Comparison of ENCODE assay signal across 8 mouse cellular contexts in genomic region chr15:99416348-99416882, GRCm38 (mm10). TPM values are rescaled to one million over a fixed set of nuclear protein-coding genes. Genes with fewer than 3 reads are reported as not detected.
DNase-seq lines count a peak whose midpoint lies in the region; ATAC-seq lines count a peak whose summit lies in the region.

No protein-coding gene starts in this region.

- H3K36me3 ChIP-seq in forebrain, embryonic 16.5 days (ENCODE audit: control insufficient read depth, insufficient read depth), result no peaks in the 10 kb centered on the region

- no peaks in the 10 kb centered on the region for H3K27me3 ChIP-seq in forebrain, embryonic 16.5 days (replicated peaks; ENCODE audit: control insufficient read depth, insufficient read depth, low read length)

- no peak overlapping the region; the same call in 1 of the 2 replicates for H3K4me2 ChIP-seq in forebrain, embryonic 16.5 days (ENCODE audit: low read length)

- peak; percentile 75 for ATAC-seq in cerebellum, adult (ENCODE audit: insufficient number of reproducible peaks, low FRiP score, low TSS enrichment)
- peak; percentile 34 for ATAC-seq in forebrain, embryonic 16.5 days

- no peak overlapping the region for H3K4me3 ChIP-seq in forebrain, embryonic 16.5 days (replicated peaks; ENCODE audit: low read length)

- WGBS in forebrain, embryonic 16.5 days, result 20% methylated on average over 13 of the region's 13 CpGs

- no peak overlapping the region for H3K27ac ChIP-seq in forebrain, embryonic 16.5 days (ENCODE audit: low read length)

- no peaks in the 10 kb centered on the region for H3K9me3 ChIP-seq in forebrain, embryonic 16.5 days (ENCODE audit: control insufficient read depth, low read length)

- H3K4me1 ChIP-seq in forebrain, embryonic 16.5 days (replicated peaks; ENCODE audit: control insufficient read depth, insufficient read depth, low read length), result peaks cover 11% of the 10 kb centered on the region

- peak; percentile 75 for DNase-seq in MEL-GATA-1-ER (ENCODE audit: extremely low read depth, low read depth)
- DNase-seq in heart, postnatal 4 days, result peak; percentile 90
- DNase-seq in layer of hippocampus, postnatal 10 days (ENCODE audit: low spot score in 2 of 2), result peak; percentile 90
- peak; percentile 87 for DNase-seq in lung, postnatal 25 days (ENCODE audit: low spot score)
- DNase-seq in retina, embryonic 14.5 days (ENCODE audit: low spot score), result peak; percentile 96
- peak; percentile 66 to 75 for DNase-seq in thymus, postnatal 36 days

- H3K9ac ChIP-seq in forebrain, embryonic 16.5 days (replicated peaks; ENCODE audit: low read depth, low read length), result no peak overlapping the region

RNA-seq across cellular contexts. Expression of gene Tmbim6, which starts 23.7 kb away (rescaled TPM):
- polyA plus RNA-seq in forebrain, embryonic 16.5 days (2015; fragmentation: Nextera tagmentation; extraction: Ambion mirVana), result 273 and 295 TPM in 2 replicates
- total RNA-seq in heart, postnatal 4 days (2021), result 100 to 1,000 TPM; 197 to 201 TPM
- 100 to 1,000 TPM; 356 to 357 TPM for total RNA-seq in layer of hippocampus, postnatal 10 days (2021)

RNA-seq across cellular contexts. Expression of gene Nckap5l, which starts 41.1 kb away (rescaled TPM):
- 12.5 and 12.7 TPM in 2 replicates for polyA plus RNA-seq in forebrain, embryonic 16.5 days (2015; fragmentation: Nextera tagmentation; extraction: Ambion mirVana)
- 10 to 100 TPM; 20.0 to 23.6 TPM for total RNA-seq in heart, postnatal 4 days (2021)
- total RNA-seq in layer of hippocampus, postnatal 10 days (2021), result 10 to 100 TPM; 32.5 to 38.1 TPM

RNA-seq across cellular contexts. Expression of gene Fmnl3, which starts 46.1 kb away (rescaled TPM):
- 8.7 and 10.3 TPM in 2 replicates for polyA plus RNA-seq in forebrain, embryonic 16.5 days (2015; fragmentation: Nextera tagmentation; extraction: Ambion mirVana)
- 10 to 100 TPM; 42.6 to 44.4 TPM for total RNA-seq in heart, postnatal 4 days (2021)
- 10 to 100 TPM; 13.8 to 18.0 TPM for total RNA-seq in layer of hippocampus, postnatal 10 days (2021)

RNA-seq across cellular contexts. Expression of gene Bcdin3d, which starts 58.1 kb away (rescaled TPM):
- polyA plus RNA-seq in forebrain, embryonic 16.5 days (2015; fragmentation: Nextera tagmentation; extraction: Ambion mirVana), result 23.5 and 24.4 TPM in 2 replicates
- 1 to 10 TPM; 4.9 to 5.0 TPM for total RNA-seq in heart, postnatal 4 days (2021)
- total RNA-seq in layer of hippocampus, postnatal 10 days (2021), result 1 to 10 TPM; 5.1 to 5.5 TPM
